In the genomic region with DNA sequence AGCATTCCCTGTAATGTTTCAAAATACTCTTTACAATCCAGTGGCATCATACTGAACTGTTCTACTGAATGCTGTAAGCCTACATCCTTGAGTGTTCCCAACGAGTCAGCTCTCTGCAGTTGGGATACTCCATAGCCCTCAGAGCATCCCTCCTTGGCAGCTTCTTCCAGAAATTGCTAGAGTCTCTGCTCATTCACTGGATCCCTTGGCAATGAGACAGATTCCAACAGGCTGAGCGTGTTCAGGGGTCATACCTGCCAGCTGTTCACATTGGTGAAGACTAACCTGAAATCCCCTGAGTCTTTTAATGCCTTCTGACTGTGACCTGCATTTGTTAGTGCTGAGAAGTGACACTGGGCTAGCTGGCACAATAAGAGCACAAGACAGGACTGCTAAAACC, we compare ENCODE assay signal across 16 mouse cellular contexts.
"Had no signal": no experiment of that assay in that cellular context is flagged by ENCODE, and none has a peak within 500 bp of the region (broad histone marks: within the 10 kb centered on the region; RNA-seq: fewer than 3 reads in every experiment).

No protein-coding gene starts in this region.

- DNase-seq: kidney, postnatal 14 days; kidney, postnatal 4 days; left cerebral cortex, postnatal 4 days; liver, postnatal 0 days; lung, embryonic 14.5 days; thymus, adult 18-20 months; thymus, postnatal 14 days; thymus, postnatal 4 days had no signal

- H3K27ac ChIP-seq: limb, embryonic 12.5 days; limb, embryonic 15.5 days; liver, embryonic 14.5 days; macrophage; midbrain, embryonic 13.5 days had no signal

- H3K9ac ChIP-seq: limb, embryonic 12.5 days; limb, embryonic 15.5 days; liver, embryonic 14.5 days; liver, postnatal 0 days; lung, embryonic 14.5 days; midbrain, embryonic 13.5 days had no signal

- H3K27me3 ChIP-seq: limb, embryonic 12.5 days; limb, embryonic 15.5 days; midbrain, embryonic 13.5 days had no signal

- H3K9me3 ChIP-seq: limb, embryonic 12.5 days; limb, embryonic 15.5 days; midbrain, embryonic 13.5 days had no signal

- ATAC-seq: liver, postnatal 0 days; lung, postnatal 0 days; midbrain, embryonic 13.5 days; midbrain, embryonic 16.5 days had no signal

- H3K4me2 ChIP-seq: limb, embryonic 12.5 days; limb, embryonic 15.5 days; liver, embryonic 11.5 days; lung, embryonic 14.5 days; midbrain, embryonic 13.5 days had no signal

- H3K36me3 ChIP-seq: limb, embryonic 12.5 days; limb, embryonic 15.5 days; midbrain, embryonic 13.5 days had no signal

- H3K4me1 ChIP-seq: limb, embryonic 15.5 days had no signal

- H3K4me3 ChIP-seq: limb, embryonic 12.5 days; limb, embryonic 15.5 days; midbrain, embryonic 13.5 days had no signal
